Mouse (Mus musculus) midbrain, embryonic 12.5 days (tissue): ENCODE results near the gene Rchy1. TPM values are rescaled to one million over a fixed set of nuclear protein-coding genes. Genes with fewer than 3 reads are reported as not detected.

ENCODE experiments used
- ATAC-seq: fragments of 200-750 bp; cut with Nextera tagmentation; 2 replicates; pipeline ENCODE4 v1.8.0; 2017; ENCODE audit warnings: low read depth, moderate TSS enrichment, moderate library complexity; ENCODE audit not compliant: low FRiP score
- H3K27ac ChIP-seq: fragments of 300-500 bp; sonication (generic); replicated peaks from 2 replicates; pipeline ENCODE4 v1.5.1; 2016; ENCODE audit warnings: mild to moderate bottlenecking
- H3K27me3 ChIP-seq: fragments of 300-500 bp; sonication (generic); 2 replicates; pipeline ENCODE4 v1.6.1; 2016; ENCODE audit warnings: mild to moderate bottlenecking
- H3K36me3 ChIP-seq: fragments of 300-500 bp; sonication (generic); 2 replicates; pipeline ENCODE4 v1.6.1; 2016
- H3K4me1 ChIP-seq: fragments of 300-500 bp; sonication (generic); 2 replicates; pipeline ENCODE4 v1.6.1; 2016
- H3K4me2 ChIP-seq: fragments of 300-500 bp; sonication (generic); replicated peaks from 2 replicates; pipeline ENCODE4 v1.6.1; 2016; ENCODE audit warnings: mild to moderate bottlenecking, moderate library complexity
- H3K4me3 ChIP-seq: fragments of 300-500 bp; sonication (generic); 2 replicates; pipeline ENCODE4 v1.5.1; 2016; ENCODE audit warnings: mild to moderate bottlenecking
- H3K9ac ChIP-seq: fragments of 300-500 bp; sonication (generic); replicated peaks from 2 replicates; pipeline ENCODE4 v1.6.1; 2016; ENCODE audit warnings: mild to moderate bottlenecking, moderate library complexity
- H3K9me3 ChIP-seq: fragments of 300-500 bp; sonication (generic); 2 replicates; pipeline ENCODE4 v1.6.1; 2016; ENCODE audit warnings: mild to moderate bottlenecking
- WGBS: fragments of 180-500 bp; shearing (Covaris S2); methylation state at CpG from one replicate; pipeline ENCODE4 v1.1.7; 2016; 5-methylcytosine and 5-hydroxymethylcytosine counted together
- polyA plus RNA-seq: library from polyadenylated mRNA; unstranded; fragments of >200 nt; fragmentation: Nextera tagmentation; extraction: Ambion mirVana; gene quantifications from 2 replicates; pipeline ENCODE4 v1.2.1, GENCODE M21; 2016

The Rchy1 gene
- polyA plus RNA-seq, 1 experiment from 2014 or later = 71.8 TPM

GRCm38 (mm10) chr5:91983490-91983889 lies 20.6 kb upstream of the Rchy1 start:
- H3K27ac ChIP-seq = no peak overlapping the region
- H3K9me3 ChIP-seq = no peaks in the 10 kb centered on the region
- WGBS = 69% methylated on average over 2 of the region's 2 CpGs
- ATAC-seq = no peak
- no peaks in the 10 kb centered on the region for H3K27me3 ChIP-seq
- H3K4me1 ChIP-seq = no peaks in the 10 kb centered on the region
- H3K4me2 ChIP-seq = no peak overlapping the region
- no peak overlapping the region for H3K4me3 ChIP-seq
- H3K9ac ChIP-seq = no peak overlapping the region
- H3K36me3 ChIP-seq = no peaks in the 10 kb centered on the region

DNA sequence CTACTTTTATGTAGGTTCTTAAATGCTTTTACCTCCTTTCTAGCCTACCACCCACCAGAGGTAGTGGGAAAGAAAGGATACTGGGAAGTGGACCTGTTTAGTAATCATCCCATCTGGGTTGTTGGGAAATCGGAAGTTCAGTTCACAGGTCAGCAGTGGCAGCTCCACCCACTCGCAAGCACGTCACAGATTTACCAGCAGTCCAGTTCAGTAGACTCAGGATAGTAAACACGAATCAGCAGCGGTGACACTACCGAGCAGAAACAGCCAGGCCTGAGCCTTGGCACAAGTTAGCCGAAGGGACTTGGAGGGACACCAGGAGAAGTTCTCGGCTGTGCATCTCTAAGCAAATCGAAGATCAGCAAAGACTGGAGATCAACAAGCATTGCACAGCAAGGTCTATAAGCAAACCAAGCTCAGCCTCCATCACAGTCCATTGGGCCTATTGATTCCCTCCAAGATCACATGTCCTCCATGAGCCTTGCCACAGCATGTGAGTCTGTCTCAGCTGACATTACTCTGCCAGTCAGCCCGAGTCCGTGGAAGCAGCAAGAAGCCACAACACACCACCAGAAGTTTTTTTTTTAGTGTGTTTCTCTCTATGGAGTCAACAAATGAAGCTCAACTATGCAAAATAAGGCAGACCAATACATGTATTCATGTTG lies 18.4 kb upstream of the Rchy1 start:
- Histone ChIP-seq H3K9ac (no peak overlapping the region), H3K36me3 (no peaks in the 10 kb centered on the region), H3K27ac (no peak overlapping the region), H3K4me1 (no peaks in the 10 kb centered on the region), H3K27me3 (no peaks in the 10 kb centered on the region), H3K9me3 (no peaks in the 10 kb centered on the region), H3K4me3 (no peak overlapping the region), H3K4me2 (no peak overlapping the region)
- no peak for ATAC-seq
- WGBS = 92% methylated on average over 11 of the region's 11 CpGs

- ATAC-seq = no peak
- no peak overlapping the region for H3K27ac ChIP-seq
- no peaks in the 10 kb centered on the region for H3K36me3 ChIP-seq
- 82% methylated on average over 2 of the region's 2 CpGs for WGBS
- no peak overlapping the region for H3K4me3 ChIP-seq
- no peaks in the 10 kb centered on the region for H3K4me1 ChIP-seq
- no peaks in the 10 kb centered on the region for H3K9me3 ChIP-seq
- H3K9ac ChIP-seq = no peak overlapping the region
- H3K4me2 ChIP-seq = no peak overlapping the region
- no peaks in the 10 kb centered on the region for H3K27me3 ChIP-seq
Observed at GRCm38 (mm10) chr5:91977397-91977770, 14.5 kb upstream of the Rchy1 start.

- Histone ChIP-seq H3K36me3 (no peaks in the 10 kb centered on the region), H3K9me3 (no peaks in the 10 kb centered on the region), H3K4me1 (no peaks in the 10 kb centered on the region), H3K4me2 (no peak overlapping the region), H3K27ac (no peak overlapping the region), H3K4me3 (no peak overlapping the region), H3K27me3 (no peaks in the 10 kb centered on the region), H3K9ac (no peak overlapping the region)
- no peak for ATAC-seq
- WGBS = 71% methylated on average over 10 of the region's 10 CpGs
Observed at GRCm38 (mm10) chr5:91976566-91977396, 13.9 kb upstream of the Rchy1 start.

GRCm38 (mm10) chr5:91975758-91976157 lies 12.9 kb upstream of the Rchy1 start:
- Histone ChIP-seq H3K9me3 (no peaks in the 10 kb centered on the region), H3K36me3 (no peaks in the 10 kb centered on the region), H3K9ac (no peak overlapping the region), H3K4me3 (no peak overlapping the region), H3K27me3 (no peaks in the 10 kb centered on the region), H3K27ac (no peak overlapping the region), H3K4me1 (no peaks in the 10 kb centered on the region), H3K4me2 (no peak overlapping the region)
- WGBS = 96% methylated on average over 9 of the region's 9 CpGs
- ATAC-seq = no peak

DNA sequence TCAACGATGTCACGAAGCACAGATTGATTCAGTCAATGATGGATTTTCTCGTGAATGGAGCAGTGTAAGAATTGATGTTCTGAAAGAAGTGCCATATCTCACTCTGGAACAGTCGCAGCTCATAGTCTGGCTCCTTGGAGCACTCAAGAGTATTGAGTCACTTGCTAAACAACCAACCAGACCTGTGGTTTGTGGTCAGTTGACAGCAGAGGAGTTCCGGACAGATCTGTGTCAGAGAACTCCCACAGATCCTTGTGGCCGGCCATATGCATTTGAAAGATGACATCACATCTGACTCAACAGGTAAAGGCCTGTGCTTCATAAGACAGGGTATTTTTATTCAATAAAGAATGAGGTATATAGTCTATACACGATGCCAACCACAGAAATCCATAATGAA lies 11.1 kb upstream of the Rchy1 start:
- 91% methylated on average over 7 of the region's 7 CpGs for WGBS
- Histone ChIP-seq H3K27me3 (no peaks in the 10 kb centered on the region), H3K4me1 (no peaks in the 10 kb centered on the region), H3K36me3 (no peaks in the 10 kb centered on the region), H3K4me3 (no peak overlapping the region), H3K27ac (no peak overlapping the region), H3K4me2 (no peak overlapping the region), H3K9ac (no peak overlapping the region), H3K9me3 (no peaks in the 10 kb centered on the region)
- no peak for ATAC-seq

DNA sequence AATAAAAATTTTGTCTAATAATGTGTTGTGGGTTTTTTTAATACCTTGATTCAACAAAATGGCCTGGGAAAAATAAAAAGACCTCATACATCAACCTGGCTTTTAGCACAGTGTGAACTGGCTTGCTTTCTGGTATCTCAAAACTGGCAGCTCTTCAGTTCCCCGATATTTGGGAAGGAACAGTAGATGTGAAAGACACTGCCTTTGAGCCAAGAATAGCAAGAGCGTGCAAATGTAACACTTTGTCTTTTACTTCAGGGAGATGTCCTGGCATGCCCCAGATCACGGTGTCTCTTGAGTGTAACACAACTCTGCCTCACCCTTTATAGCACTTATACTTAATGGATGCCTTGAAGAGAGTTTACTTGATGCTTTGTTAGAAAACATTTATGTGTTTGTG lies 9.2 kb upstream of the Rchy1 start:
- no peak for ATAC-seq

DNA sequence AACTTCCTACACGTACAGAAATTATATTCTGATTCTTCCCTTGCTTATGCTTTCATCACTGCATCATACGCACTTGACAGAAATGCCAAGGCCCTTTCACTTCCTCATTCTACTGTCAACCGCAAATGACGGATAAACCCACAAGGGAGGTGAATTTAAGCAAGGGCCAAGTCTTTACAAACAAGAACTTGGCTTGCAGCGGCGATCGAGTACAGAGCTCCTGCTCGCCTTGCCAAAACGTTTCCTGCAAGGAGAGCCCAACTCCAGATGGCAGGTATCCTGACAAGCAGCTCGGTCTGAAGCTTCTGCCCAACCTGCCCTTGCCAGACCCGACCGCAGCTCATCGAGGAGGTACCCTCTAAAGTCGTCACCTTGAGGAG lies 619 bp downstream of the Rchy1 start:
- Histone ChIP-seq H3K4me3 (peak overlapping the region; percentile 75), H3K9ac (peak overlapping the region; percentile 76), H3K36me3 (peaks cover 6% of the 10 kb centered on the region), H3K4me2 (peak overlapping the region; percentile 72), H3K9me3 (no peaks in the 10 kb centered on the region), H3K27me3 (no peaks in the 10 kb centered on the region), H3K27ac (peak overlapping the region; percentile 98), H3K4me1 (peaks cover 26% of the 10 kb centered on the region)
- no peak for ATAC-seq
- under 1% methylated on average over 14 of the region's 14 CpGs for WGBS

More for the DNA sequence above, 9.2 kb upstream of the Rchy1 start:
- Histone ChIP-seq H3K27me3 (no peaks in the 10 kb centered on the region), H3K9me3 (no peaks in the 10 kb centered on the region), H3K9ac (no peak overlapping the region), H3K4me2 (no peak overlapping the region), H3K4me1 (no peaks in the 10 kb centered on the region), H3K36me3 (no peaks in the 10 kb centered on the region), H3K4me3 (no peak overlapping the region), H3K27ac (no peak overlapping the region)
- 97% methylated on average over 3 of the region's 3 CpGs for WGBS

DNA sequence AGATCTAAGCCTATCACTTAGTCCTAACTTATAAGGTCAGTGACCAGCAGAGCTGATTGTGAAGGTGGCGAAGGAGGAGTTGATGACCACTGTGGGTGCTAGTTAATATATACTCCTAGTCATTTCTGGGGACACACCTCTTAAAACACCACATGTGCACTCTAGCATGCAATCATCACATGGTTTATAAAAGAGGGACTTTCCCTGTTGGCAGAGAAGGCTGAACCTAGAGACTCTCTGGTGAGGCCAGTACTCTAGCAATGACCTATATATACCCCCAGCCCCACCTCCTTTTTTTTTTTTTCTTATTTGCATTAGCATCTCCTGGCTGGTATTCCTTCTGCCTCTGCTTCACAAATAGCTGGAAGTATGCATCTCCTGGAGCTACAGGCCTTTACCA lies 1.5 kb downstream of the Rchy1 start:
- Histone ChIP-seq H3K4me2 (peak overlapping the region; percentile 72), H3K9ac (peak overlapping the region; percentile 39; the same call in 1 of the 2 replicates), H3K36me3 (peaks cover 14% of the 10 kb centered on the region), H3K9me3 (no peaks in the 10 kb centered on the region), H3K4me1 (peaks cover 26% of the 10 kb centered on the region), H3K4me3 (peak overlapping the region; percentile 75), H3K27me3 (no peaks in the 10 kb centered on the region), H3K27ac (no peak overlapping the region)
- 91% methylated on average over 1 of the region's 1 CpGs for WGBS
- ATAC-seq = no peak

GRCm38 (mm10) chr5:91960606-91961254 lies 2.1 kb downstream of the Rchy1 start:
- no peaks in the 10 kb centered on the region for H3K9me3 ChIP-seq
- peaks cover 26% of the 10 kb centered on the region for H3K4me1 ChIP-seq
- no peaks in the 10 kb centered on the region for H3K27me3 ChIP-seq
- 91% methylated on average over 3 of the region's 3 CpGs for WGBS
- H3K36me3 ChIP-seq = peaks cover 14% of the 10 kb centered on the region
- H3K4me3 ChIP-seq = no peak overlapping the region
- no peak for ATAC-seq
- H3K9ac ChIP-seq = no peak overlapping the region
- no peak overlapping the region for H3K27ac ChIP-seq
- H3K4me2 ChIP-seq = peak overlapping the region; percentile 13

- Histone ChIP-seq H3K36me3 (peaks cover 15% of the 10 kb centered on the region), H3K9ac (no peak overlapping the region), H3K4me2 (no peak overlapping the region), H3K9me3 (no peaks in the 10 kb centered on the region), H3K27ac (no peak overlapping the region), H3K27me3 (no peaks in the 10 kb centered on the region), H3K4me3 (no peak overlapping the region), H3K4me1 (peaks cover 26% of the 10 kb centered on the region)
- WGBS = 88% methylated on average over 1 of the region's 1 CpGs
- no peak for ATAC-seq
Observed at GRCm38 (mm10) chr5:91959986-91960385, 2.9 kb downstream of the Rchy1 start.

GRCm38 (mm10) chr5:91959096-91959495 lies 3.8 kb downstream of the Rchy1 start:
- H3K9ac ChIP-seq = no peak overlapping the region
- H3K36me3 ChIP-seq = peaks cover 21% of the 10 kb centered on the region
- no peak overlapping the region for H3K27ac ChIP-seq
- no peaks in the 10 kb centered on the region for H3K9me3 ChIP-seq
- H3K4me1 ChIP-seq = peaks cover 26% of the 10 kb centered on the region
- no peak overlapping the region for H3K4me3 ChIP-seq
- ATAC-seq = no peak
- WGBS = 91% methylated on average over 1 of the region's 1 CpGs
- H3K27me3 ChIP-seq = no peaks in the 10 kb centered on the region
- no peak overlapping the region for H3K4me2 ChIP-seq
